Mouse (Mus musculus) gastrocnemius, postnatal 36 days (tissue): Measurements from ENCODE around the gene Dpyd. TPM values are rescaled to one million over a fixed set of nuclear protein-coding genes. Genes with fewer than 3 reads are reported as not detected.

Experiments used
- DNase-seq, 2 experiments: peaks; one replicate each; pipeline ENCODE4 v3.0.0; 2022
- intact Hi-C: fragments of 180-260 bp; cut with DNase I; formaldehyde crosslinking; loops from one replicate; pipeline ENCODE4 v1.15.1; 2025
- long read RNA-seq, 2 experiments: library from polyadenylated mRNA; stranded (forward); transcript quantifications; one replicate each; pipeline ENCODE4 v2.0.0; 2021
- total RNA-seq, 2 experiments: library from RNA; stranded (reverse); gene quantifications; 2 replicates each; pipeline ENCODE4 v1.2.3; 2021

The Dpyd gene
- 1 to 10 TPM in 1 of 2 experiments, under 1 TPM in 1; 0.54 to 1.8 TPM for total RNA-seq
- long read RNA-seq, experiment 1, result 0 reads
- long read RNA-seq, experiment 2, full-length matches to known transcripts, result 1 of 1 reads
- long read RNA-seq, experiment 2, partial matches to known transcripts, result 0 of 1 reads
- long read RNA-seq, experiment 2, other reads (novel, unspliced or antisense), result 0 of 1 reads

DNA sequence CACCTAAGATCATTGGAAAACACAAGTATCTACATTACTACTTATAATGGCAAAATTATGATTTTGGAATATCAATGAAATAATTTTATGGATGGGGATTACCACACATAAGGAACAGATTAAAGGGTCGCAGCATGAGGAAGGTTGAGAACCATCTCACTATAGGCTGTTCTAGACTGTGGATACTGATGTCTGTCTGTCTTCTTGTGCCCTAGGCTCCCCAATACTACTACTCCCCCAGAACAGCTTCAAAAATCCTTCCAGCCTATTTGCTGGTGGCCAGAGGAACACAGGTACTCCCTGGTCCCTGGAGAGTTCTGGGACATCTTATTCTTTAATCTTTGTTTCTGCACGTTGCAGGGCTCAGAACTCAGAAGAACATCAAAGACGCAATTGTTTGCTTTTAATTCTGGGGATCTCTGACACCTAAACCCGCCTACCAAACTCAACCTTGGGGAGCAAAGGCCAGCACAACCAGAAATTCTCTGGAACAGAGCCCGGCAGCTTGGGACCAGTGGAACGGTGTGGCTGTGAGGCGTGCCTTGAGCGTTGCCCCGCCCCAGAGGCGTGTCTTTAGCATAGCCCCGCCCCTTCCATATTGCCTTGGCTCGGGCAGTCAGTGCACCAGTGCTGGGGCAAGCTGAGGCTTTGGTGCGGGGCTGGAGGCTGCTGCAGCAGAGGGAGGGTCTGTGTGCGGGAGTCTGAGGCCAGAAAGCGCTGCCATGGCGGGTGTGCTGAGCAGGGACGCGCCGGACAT lies at the start of gene Dpyd:
Dpyd (plus strand) TSS at position 576 of the 757 bp plus-strand sequence.
- intact Hi-C loops, result no loop called here
- DNase-seq, result peak; percentile 35 to 53

DNA sequence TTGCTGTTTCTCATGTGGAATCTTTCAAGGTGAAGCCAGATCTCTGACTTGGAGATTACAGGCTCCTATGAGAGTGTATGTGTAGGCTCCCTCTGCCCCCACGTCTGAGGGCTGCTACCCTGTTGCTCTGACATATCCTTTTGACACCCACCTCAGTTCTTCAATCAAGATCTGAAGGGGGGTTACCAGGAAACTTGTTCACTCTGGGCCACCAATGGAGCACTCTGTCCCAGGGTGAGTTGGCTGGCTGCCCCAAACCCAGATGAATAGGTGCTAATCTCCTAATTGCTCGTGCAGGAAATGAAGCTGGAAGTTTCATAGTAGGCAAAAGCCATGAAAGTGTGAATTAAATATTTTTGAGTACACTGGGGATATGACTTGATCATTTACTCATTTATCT lies 24.3 kb upstream of the Dpyd start:
- DNase-seq, result no peak
- intact Hi-C loops, result no loop called here

DNA sequence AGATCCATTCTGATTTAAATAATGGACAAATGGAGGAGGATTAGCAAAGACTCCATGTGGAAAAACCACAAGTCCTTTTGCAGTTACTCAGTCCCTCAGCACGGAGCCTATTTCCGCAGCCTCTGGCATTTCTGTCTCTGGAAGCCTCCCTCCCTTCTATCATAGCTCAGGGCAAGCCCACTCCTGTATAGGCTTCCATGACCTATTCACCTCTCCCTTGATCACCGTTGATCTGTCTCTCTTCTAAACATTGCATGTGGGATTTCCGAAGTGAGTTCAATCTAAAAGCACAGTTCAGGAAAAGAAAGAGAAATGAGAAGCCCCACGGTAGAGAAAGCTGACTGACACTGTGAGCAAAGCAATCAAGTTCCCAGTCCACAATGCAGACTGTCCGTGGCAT lies 20.2 kb upstream of the Dpyd start:
- intact Hi-C loops, result no loop called here
- DNase-seq, result no peak

DNA sequence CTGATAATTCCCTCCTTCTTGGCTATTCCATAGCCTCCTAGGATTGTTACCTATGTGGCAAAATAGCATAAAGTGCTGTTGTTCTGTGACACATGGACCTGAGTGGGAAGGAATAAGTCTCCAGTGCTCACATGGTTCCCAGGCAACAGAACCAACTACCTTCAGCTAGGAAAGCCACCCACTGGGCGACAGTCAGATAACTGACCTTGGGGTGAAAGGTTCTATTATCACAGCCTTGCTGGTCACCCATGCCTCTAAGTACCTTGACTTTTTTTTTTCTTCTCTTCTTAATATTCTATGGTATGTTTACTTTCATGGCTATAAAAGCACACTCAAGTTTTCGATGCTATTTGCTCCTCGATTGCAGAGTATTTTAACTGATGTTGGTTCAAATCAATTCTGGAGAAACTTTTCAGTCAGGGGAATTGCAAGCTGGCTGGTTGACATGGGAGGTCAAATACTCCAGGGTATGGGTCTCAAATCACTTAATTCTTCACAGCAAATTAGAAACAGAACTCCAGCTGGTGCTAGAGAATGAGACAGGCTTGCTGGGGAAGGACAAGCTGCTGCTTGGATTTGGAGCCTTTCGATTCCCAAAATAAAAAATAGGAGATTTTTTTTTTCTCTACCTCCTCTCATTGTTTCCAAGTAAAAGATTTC lies 14.2 kb upstream of the Dpyd start:
- intact Hi-C loops, result no loop called here

DNA sequence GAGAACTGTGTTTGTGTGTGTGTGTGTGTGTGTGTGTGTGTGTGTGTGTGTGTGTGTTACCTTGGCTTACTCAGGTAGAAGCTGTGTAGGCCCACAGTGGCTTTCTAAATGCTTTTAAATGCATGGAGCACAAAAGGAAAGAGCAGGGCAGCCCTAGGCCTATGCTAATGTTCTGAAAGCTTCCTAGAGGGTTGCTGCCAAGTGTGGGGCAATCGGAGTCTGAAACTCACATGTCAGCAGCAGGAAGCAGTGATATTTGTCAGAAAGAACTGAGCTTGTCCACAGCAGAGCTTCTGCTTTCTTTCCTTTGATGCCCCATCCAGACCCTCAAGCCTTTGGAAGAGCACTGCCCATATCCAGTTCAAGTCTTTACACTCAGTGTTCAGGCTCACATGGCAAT lies 4.3 kb upstream of the Dpyd start:
- intact Hi-C loops, result no loop called here
- DNase-seq, result no peak

More for the DNA sequence above, 14.2 kb upstream of the Dpyd start:
- DNase-seq, result no peak

DNA sequence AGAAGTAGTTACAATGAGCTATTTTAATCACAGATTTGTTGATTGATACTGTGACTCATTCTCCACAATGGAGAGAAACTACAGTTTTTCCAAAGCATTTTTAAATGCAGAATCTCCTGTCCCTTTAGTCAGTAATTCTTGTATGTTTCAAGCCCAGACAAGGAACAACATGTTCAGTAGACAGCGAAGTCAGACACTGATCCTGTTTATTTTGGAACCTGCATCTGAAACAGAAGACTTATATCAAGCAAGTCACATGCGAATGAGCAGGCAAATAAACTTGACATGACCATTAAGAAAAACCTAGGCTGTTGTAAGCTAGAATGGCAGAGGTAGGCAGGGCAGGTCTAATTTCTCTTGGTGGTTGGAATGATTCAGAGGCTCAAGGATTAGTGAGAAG lies 2.0 kb upstream of the Dpyd start:
- intact Hi-C loops, result no loop called here
- DNase-seq, result no peak

DNA sequence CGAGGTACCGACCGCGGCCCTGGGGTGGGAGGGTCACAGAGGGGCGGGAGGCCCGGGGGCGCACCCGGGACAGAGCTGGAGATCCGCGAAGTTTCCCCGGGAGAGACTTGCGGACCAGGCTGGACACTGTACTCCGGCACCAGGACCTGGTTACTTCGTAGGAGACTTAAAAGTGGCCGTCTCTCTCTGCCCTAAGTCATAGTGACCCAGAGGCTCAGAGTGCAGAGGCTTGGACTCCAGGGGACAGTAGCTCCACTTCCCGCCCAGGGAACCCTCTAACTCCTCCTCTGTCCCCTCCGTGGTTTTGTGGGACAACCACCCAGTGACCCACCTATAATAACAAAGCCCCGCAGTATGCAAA lies 362 bp downstream of the Dpyd start:
- DNase-seq, result peak in 1 of 2 experiments; percentile 4
- intact Hi-C loops, result no loop called here

DNA sequence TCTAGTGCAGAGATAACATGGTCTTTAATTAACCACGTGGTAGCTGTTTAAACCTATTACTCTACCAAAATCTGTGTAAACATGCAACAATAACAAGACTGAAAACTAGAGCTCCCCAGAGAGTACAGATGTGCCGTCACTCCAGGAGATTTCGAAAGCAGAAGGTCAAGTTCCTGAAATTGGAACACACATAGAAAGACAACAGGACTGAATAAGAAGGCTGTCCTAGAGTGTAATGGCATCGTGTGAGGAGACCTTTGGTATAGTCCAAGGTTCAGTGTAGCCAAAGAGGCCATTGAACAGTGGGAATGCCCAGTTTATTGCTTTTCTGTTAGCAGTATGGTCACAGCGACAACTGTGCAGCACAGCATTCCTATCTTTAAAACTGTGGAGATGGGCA lies 4.8 kb downstream of the Dpyd start:
- intact Hi-C loops, result no loop called here
- DNase-seq, result no peak

DNA sequence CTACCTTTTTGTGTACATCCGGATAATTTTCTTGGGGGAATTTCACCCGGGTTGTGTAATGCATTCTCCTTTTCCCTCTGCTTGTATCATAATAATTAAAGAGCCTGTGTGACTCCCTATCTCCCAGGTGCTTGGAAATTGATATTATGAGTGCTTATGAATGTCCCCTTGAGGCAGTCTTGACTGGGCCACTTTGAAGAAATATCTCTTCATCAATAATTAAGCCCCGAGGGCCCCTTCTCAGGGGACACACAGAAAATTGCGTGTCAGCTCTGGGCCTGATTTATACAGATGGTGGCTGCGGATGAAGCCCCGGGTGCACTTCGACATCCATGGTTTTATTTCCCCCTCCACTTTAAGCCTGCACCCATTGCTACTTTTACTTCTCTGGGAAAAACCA lies 8.3 kb downstream of the Dpyd start:
- intact Hi-C loops, result no loop called here
- DNase-seq, result no peak

DNA sequence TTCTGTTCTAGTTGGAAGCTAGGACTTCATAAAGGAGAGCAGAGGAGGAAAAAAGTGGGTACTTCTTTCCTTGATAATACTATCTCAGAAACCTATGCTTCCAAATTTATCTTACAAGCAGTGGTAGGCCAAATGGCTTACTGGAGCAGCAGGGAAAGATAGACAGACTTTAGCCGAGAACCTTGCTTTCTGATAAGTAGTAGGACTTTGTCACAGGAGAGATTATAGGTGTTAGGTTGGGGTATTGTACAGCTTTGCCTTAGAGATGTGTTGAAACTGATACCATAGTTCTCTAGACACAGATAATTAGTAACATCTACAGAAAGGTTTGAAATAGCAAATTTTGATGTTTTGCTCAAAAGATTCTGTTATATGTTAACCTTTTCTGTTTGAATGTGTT lies 28.6 kb downstream of the Dpyd start:
- intact Hi-C loops, result no loop called here
- DNase-seq, result no peak

DNA sequence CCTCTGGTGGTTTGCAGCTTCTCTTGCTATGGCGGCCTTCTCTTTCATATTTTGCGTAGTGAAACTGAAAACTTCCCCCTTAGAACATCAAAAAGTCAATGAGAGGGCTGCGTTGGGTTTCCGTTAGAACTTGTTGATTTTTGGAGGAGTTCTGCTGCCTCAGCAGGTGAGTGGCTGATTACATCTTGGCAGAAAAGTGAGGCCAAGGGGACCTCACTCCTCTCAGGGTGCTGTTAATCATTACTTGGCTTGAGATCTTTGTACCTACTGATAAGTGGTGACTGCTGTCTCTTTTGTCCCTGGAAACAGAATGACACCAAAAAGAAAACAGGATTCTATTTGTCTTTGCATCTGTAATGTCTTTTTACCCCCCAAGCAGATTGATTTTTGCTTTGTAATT lies 32.9 kb downstream of the Dpyd start:
- no peak for DNase-seq
- intact Hi-C loops, result no loop called here

DNA sequence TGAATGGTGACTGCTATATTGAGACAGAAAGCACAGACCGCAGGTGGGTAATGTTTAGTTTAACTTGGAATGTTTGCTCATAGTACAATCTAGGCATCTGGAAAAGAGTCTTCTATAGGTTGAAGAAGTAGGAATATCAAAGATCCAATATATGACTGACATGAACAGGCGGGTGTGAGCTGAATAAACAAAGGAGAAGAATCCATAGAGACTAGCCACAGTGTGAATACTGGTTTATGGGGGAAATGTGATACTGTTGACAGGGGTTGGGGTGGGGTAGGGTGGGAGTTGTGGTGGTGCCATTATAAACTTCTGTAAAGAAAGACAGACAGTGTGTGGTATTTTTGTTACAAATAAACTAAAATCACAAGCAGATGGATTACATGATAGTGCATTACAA lies 33.8 kb downstream of the Dpyd start:
- intact Hi-C loops, result no loop called here
- no peak for DNase-seq

DNA sequence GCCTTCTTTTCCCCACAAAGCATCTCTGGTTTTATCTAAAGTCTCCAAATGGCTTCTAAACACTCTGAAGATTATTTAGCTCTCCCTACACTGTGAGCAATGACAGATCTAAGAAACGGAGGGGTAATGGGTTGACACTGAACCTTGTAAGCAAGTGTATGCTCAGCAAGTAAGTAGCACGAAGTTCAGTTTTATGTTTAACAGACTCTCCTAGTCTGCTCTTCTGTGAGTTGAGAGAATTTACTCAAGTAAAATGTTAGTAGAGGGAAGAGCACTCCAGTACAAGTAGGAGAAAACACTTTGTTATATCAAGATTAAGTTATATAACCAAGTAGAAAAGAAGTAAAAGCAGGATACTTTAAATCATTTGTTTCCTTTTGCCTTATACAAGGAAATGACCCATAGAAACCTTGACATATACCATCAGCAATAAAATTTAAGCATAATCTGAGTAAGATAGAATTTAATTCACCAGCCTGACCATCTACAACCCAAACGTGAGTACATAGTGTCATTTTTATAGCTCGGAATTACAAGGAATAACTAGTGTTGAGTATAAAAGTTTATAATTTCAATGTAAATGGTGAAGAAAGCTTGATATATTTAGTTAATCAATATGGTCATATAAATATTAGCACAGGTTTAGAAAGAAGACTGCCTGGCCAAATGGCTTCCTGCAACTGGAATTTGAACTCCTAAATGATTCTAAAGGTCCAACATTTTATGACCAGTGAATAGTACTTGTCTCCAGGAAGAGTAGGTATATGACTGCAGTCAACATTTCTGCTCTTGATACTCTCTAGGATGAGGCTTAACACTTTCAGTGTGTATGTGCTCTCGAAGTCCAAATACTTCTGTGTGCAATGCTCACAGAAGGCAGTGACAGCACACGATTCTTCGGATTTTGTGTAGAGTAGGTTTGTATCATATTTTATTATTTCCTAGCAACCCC lies 40.0 kb downstream of the Dpyd start:
- intact Hi-C loops, result no loop called here
- no peak for DNase-seq

DNA sequence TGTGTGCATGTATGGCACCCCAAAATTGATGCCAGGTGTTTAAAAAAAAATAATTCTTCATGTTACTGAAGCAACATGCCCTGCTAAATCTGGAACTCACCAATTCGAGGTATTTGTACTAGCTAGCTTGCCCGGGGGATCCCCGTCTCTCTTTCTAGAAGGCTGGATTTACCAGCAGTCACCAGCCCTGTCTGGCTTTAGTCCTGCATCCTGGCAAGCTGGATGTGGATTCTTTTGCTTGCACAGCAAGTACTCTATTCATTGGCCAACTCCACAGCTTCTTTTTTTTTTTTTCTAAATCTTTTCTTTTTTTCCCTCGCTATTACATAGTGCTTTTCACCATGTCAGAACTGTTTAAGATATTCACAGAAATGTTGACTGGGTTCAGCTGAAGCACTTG lies 46.8 kb downstream of the Dpyd start:
- intact Hi-C loops, result no loop called here

DNA sequence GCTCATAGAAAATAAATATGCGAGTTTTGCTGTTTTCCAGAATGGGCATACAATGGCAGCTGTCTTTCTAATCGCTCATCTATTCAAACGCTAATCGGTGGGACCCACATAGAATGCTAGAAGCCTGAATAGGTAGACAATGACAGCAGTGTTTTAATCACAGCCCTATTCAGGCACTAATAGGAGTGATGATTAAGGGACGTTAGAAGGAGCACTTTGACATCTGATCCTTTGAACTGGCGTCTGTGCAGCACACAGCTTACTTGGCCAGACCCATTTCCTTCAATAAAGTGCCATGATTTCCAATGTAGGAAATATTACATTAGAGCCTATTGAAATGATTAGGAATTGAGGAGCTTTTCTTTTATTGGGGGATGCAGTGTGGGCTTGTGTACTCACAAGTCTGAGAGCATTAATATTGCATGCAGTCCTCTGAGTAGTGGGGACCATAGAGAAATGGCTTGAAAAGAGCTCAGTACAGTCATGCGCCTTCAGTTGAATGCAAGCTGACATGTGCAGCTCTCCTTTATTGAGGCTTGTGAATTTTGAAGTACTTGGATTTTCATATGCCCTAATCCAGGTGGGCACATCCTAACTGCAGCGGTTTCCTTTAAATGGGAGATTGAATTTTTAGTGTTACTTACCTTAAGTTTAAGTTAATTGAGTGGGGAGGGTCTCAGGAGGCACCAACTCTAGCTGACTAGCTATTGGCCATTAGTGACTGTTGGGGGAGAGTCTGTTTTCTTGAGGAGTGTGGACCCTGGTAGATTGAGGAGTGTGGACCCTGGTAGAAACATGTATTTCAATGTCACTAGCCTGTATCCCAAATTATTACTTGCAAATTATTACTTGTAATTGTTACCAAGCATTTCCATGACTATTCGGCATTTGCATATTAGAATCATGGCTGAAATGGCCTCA lies 64.8 kb downstream of the Dpyd start:
- intact Hi-C loops, result no loop called here
- no peak for DNase-seq

More for the DNA sequence above, 46.8 kb downstream of the Dpyd start:
- DNase-seq, result no peak

DNA sequence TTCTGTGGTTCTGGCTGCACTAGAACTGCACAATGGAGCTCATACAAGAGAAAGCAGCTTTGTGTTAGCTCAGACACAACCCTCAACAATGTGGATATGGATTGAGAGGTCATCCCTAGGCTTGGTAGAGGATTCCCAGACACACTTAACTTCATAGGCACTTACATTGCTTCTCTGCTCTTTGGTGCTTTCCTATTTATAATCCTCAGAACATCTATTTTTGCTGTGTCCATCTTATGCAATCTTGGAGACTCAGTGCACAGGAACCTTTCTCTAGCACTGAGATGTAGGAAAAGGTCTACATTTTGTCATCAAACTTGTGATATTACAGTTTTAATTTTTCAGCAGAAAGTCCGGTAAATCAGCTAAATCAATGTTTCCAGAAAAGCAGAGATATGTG lies 67.8 kb downstream of the Dpyd start:
- intact Hi-C loops, result no loop called here
- DNase-seq, result no peak

DNA sequence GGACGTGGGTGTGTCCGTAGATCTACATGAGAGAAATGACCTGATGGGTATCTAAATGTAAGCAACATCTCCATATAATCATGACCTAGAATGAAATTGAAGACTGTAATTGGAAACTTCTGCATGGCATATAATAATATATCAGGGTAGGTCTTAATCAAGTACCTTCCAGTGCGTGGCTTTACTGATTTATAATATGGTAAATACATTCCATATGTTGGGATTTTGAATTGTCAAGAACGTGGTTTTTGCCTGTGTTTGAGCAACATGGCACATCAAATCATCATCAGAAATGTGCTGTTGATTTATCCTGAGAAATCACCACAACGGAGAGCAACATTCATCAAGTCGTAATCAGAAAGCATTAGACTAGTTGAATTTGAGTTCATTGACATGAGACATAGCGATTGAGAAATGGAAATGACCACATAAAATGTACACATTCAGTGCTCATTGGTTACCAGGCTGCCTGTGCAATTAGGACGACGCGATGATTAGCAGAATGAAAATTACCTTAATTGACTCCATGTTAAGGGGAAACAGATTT lies 84.2 kb downstream of the Dpyd start:
- no peak for DNase-seq
- intact Hi-C loops, result no loop called here

DNA sequence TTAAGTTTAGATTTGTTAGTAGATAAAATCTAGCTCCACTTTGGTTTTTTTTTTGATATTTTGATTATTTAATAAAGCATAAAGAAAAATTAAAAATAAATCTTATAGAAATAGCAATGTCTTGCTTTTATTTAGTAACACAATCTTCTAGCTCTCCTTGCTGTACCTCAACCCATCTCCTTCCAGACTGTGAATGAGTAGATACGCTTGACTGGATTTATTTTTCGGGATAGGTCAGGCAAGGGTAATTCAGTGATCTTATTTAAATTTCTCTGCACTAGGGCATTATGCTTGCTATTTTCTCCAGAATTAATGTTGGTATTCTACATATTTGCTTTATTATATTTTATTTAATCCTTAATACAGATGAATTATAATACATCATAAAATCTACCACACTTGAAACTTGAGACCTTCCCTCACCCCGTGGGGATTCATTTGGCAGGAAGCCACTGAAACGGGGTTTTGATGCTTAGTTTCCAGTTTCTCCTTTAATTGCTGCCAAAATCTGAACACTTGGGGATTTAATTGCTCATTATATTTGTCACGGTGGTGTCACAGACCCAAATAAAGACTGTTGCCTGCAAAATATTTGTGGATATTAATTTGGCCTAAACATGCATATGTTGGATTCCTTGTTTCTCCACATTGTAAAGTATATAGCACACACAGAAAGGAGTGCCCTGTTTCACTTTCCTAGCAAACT lies 102.2 kb downstream of the Dpyd start:
- peak; percentile 4 to 13 for DNase-seq
- intact Hi-C loops, result no loop called here
